Mouse (Mus musculus): ENCODE measurements at regions not wholly inside any gene's neighbourhood (a gene's known extent, or its start where the extent isn't known, plus 50 kb on each side); places are given as distances from the start of the nearest gene placed in this dataset.
"Not testable (repeated sequence)": the region's sequence is repeated elsewhere in the genome, so short reads cannot be mapped to it uniquely, and the experiment has no call there.

DNA sequence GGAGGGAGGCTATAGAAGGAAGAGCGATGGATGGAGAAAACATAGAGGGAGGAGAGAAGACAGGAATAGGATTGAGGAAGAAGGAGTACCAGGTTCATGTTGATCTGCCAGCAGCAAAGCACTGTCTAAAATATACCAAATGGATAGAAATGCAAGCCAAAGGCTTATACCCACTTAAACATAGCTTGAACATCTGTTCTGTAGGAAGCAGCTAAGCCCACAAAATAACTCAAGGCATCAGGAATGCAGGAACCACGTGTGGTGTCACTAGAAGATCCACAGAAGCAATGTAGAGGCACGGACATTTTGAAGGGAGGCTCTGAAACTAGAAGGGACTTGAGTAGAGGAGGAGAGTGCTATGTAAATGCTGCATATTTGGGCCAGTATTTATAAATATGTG is 78.9 kb downstream of the Smgc start:
- no peak for DNase-seq

DNA sequence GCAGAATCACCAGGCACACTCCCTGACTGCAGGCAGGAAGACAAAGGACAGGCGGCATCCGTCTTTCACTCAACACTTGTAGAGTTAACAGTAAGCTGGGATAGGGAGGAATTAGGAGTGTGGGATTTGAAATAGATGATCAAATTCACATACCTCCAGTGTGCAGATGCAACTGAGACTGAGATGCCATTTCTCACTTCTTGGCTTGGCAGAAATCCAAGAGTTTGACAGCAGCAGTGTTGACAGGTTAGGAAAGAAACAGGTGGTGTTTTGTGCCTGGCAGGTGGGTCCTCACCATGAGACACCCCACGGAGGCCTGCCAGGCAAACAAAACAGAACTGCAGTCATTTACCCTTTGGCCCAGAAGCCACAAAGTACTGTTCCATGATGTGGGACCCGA is 79.8 kb downstream of the Smgc start:
- DNase-seq = no peak

DNA sequence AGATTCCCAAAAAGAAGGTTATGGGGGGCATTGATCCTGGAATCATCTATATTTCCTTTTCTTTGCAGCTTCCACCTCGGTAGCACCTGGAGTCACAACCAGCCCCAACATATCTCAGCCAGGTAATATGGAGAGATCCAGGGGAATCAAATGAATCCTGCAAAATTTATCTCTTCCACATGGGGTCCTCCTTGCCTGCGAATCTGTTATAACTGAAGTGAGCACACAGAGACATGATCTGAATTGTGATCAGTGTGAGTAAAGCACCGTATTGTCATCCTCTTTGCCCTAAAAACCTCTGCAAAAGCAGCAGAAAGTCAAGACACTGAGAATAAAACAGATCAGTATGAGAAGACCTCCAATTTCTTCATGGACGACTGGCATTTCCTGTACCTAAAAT is 86.5 kb downstream of the Smgc start:
- DNase-seq = no peak

DNA sequence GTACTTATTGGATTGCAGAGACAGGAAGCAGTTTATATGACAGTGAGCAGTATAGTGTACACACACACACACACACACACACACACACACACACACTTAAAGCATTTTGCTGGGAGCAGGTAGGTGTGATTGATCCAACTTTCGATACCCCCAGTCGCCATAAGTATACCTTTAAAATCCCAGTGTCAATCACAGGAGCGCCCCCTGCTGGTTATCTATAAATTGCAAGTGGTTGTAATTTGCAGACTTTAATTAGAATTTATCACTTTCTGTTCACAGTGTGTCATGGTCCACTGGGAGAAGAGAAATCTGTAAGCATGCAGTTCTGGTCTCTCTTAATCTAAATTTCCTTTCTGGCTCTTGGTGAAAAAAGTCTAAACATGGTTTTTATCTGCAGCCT is 89.4 kb downstream of the Smgc start:
- no peak for DNase-seq

DNA sequence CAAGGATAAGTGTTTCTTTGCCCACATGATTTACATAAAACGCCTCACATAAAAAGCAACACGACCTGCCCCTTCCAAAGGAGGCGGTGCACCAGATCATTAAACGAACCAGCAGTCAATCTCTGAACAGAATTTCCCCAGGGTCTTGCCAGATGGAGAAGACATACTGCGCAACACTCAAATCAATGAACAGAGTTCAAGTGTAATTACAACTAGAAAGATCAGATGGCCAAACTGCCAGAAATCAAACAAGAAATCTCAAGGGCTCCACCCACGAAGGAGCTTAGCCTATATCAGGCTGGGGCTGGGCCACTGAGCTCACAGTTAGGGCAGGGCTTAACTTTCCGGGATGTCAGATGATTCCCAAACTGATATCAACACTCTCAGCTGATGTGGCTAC is 90.4 kb downstream of the Smgc start:
- DNase-seq = no peak

DNA sequence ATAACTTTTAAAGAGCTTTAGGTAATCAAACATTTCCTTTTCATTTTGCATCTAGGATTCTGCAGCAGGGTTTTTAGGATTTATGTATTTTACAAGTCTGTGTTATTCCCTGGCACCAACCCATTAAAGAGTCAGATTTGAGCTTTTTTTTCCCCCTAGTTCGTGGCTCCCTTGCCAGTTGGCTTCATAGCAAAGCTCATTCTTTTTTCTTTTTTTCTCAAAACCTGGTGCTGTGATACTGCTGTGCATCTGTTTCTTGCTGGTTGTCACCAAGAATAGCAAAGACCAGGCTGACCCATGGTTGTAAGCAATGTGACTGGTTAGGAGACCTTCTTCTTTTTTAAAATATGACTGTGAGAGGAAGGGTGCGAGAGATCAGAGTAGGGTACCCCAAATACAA is 93.7 kb upstream of the Cntn1 start:
- no peak for DNase-seq

DNA sequence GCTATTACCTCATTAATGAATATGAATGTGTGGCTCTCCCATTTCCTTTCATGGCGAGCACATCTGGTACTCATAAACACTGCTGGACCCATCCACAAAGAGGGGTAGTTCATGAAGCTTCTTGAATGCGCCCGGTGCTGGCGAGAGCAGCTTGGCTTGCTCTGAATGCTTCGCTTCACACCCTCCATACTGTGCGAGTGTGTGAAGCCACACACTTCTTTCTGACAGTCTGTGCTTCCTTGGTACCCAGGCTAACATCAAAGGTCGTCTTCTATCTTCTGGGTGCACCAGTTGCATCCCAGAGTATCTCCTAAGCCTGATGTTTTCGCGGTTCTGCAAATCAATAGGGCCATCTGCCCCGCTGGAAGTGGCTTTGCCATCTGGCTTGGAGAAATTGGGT is 85.8 kb upstream of the Cntn1 start:
- DNase-seq = no peak

DNA sequence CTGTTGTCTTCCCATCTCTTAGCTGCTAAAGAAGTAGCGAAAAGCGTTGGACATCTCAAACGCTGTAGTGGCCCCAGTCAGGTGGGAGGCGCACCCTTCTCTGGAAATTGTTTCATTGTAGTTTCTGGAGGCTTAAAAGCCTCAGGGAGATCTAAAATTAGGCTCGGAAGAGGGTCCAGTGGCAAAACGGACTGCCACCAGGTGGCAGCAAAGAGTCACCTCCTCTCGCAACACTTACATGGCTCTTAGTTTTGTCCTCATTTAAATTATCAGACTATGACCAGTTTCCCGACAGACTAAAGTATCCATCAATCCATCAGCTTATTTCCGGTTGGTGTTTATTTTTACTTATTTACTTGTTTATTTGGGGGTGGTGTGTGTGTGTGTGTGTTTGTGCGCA is 81.6 kb upstream of the Cntn1 start:
- DNase-seq = peak; percentile 79

DNA sequence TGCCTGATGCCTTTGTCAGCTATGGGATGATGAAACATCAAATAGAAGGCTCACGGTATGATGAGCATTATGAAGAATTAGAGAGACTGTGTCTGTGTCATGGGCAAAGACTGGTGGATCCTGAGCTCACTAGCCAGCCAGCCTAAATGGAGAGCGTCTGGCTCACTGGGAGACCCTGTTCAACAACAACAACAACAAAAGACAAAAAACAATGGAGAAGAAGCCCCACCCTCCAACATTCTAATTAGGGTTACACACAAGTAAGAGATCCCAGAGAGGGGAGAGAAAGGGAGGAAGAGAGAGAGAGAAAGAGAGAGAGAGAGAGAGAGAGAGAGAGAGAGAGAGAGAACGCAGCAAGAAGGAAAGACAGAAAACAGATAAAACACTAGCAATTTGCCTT is 79.6 kb upstream of the Cntn1 start:
- no peak for DNase-seq

DNA sequence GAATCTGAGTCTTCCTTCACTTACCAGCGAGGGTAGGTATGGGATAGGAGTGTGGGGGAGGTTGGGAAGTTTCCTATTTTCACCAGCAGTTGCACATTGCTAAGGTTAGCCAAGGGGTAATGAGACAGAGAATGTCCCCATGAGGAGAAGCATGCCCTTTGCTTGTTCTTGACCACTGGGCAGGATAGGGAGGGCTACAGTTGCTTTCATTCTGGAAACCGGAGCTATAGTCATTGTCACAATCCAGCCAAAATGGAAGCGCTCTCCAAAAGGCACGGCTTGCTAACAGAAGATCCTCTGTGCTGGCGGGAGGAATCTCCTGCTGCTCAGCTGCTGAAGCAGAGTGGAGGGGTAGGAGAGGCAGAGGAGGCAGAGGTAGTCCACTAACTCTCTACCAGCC is 79.1 kb upstream of the Cntn1 start:
- DNase-seq = no peak

DNA sequence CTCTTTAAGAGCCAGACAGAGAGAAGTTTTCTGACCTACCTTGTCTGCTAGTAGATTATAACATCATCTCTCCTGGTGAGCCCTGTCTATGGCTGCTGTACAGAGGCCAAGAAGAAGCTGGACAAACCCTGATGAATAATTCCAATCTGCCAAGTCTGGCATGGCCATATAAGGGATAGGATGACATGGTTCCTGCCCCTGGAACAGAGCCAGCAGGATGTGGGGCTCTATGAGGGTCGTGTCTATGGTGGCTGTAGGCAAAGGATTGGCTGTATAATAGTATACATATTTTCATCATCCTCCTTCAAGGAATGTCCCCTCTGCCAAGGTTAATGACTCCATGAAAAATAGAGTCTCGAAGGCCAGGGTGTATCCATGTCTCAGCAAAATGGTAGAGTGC is 75.4 kb upstream of the Cntn1 start:
- no peak for DNase-seq

DNA sequence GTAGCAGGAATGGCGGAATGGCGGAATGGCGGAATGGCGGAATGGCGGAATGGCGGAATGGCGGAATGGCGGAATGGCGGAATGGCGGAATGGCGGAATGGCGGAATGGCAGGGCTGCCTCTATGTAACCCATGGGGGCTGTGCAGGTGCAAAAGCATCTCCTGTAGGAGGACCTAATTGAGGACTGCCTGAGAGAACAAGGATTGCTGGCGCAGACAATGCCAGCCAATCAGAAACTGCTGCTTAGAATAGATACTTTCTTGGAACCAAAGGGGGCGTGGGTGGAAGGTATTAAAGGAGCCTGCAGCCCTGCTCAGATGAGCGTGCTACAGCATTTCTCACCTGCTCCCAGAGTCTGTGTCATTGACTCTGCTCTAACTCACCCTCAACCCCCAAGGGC is 67.8 kb upstream of the Cntn1 start:
- not testable (repeated sequence) for DNase-seq

DNA sequence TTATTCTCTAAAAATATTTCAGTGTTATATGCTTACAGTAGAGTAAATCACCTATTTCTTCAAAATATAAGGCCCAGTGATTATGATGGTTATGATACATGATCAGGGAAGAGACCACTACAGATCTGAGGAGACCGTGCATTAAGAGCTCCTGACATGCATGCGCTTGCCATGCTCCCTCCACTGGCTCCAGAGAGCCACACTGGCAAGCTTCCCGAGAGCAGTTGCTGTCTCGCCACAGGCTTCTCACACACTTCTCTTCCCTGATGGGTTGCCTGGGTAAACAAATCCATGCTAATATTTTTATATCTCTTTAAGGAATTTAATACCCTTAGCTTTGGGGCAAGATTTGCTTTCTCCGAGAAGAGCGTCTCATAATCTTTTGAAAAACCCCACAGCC is 50.9 kb upstream of the Cntn1 start:
- DNase-seq = no peak
